Mouse (Mus musculus): Measurements from ENCODE around the gene Vmn1r28.
"Not testable (repeated sequence)": the region's sequence is repeated elsewhere in the genome, so short reads cannot be mapped to it uniquely, and the experiment has no call there.

The Vmn1r28 gene

DNA sequence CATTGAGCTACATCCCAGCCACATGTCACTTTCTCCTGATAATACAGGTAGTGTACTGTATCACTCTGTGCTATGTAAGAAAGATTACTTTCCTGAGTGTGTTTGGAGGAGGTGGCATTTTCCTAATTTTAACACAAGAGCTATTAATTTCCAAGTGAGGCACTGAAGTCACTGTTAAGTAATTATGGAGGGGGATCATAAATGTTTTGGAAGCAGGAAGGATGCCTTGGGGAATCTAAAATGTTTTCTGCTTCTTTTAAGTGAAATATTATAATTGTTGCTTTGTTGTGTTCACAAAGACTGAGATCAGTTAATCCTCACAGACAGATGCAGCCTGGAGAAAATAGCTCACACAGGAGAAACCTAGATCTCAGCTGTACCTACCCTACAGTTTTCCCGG, at the start of gene Vmn1r28:
TSS of gene Vmn1r28 (plus strand) at position 301 of the 400 bp plus-strand sequence.
- no peak for DNase-seq

DNA sequence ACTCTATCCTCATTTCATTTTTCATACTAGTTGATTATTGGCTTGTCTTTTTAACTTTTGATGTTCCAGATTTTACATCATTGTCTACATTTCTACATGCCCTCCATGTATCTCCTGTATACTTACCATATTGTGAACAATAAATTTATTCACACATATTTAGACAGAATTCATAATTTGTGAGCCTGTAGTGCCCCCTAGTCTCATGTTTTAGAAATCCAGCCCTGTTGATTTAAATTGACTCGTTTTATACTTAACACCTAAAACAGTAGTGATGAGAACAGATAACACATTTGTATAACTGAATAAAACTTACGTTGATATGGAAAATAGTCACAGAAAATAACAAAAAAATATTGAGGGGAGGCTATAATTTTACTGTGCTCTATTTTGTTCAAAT, 45.7 kb upstream of the Vmn1r28 start:
- DNase-seq, result no peak

DNA sequence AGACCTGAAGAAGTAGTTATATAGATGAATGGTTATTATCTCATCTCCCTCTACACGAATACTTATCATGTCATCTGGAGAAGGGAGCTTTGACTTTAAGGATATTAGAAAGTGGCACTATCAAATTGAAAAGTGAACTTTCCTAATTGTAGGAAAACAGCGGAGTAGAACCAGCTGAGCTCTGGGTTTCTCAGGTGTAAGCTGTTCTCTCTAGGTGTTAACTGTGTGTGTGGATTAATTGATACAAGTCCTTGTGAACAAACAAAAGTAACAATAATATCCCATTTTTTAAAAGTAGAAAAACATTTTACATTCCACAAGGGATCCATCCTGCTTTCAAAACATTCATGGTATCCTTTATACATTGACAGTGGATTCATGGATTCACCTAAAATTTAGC, 43.1 kb upstream of the Vmn1r28 start, which contains the start of gene Vmn1r27:
TSS of gene Vmn1r27 (minus strand) at position 101 of the 400 bp plus-strand sequence.
- DNase-seq, result no peak

DNA sequence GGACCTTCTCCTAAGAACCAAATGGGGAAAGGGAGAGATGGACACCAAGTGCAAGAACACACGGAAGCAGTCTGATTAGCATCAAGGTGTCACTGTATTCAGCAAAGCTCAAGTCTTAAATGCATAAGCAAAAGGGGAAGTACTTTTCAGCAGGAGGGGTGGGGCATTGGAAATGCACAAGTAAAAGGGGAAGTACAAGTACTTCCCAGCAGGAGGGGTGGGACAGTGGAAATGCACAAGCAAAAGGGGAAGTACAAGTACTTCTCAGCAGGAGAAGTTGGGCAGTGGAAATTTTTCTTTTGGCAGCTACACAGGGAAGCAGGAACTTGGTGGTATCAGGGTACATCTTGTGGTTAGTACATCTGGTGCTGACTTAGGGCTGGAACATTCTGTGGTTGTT, 17.8 kb downstream of the Vmn1r28 start:
- not testable (repeated sequence) for DNase-seq

DNA sequence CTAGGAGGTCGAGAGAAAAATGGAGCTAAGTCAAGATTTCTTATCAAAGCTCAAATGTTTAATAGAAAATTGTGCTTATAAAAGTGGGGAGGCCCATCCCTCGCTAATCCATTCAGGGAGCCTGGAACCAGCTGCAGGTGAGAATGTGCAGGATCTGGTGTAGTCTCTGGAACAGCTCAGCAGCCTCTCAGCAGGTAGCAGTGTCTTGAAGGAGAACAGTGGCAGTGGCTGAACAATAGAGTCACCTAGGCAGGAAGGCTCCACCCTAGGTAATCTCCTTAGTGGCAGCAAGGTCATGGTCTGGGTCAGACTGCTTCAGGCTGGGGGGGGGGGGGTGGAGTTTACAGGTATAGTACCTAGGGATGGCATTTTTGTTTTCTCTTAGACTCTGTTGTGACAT, 30.4 kb downstream of the Vmn1r28 start:
- DNase-seq, result no peak

DNA sequence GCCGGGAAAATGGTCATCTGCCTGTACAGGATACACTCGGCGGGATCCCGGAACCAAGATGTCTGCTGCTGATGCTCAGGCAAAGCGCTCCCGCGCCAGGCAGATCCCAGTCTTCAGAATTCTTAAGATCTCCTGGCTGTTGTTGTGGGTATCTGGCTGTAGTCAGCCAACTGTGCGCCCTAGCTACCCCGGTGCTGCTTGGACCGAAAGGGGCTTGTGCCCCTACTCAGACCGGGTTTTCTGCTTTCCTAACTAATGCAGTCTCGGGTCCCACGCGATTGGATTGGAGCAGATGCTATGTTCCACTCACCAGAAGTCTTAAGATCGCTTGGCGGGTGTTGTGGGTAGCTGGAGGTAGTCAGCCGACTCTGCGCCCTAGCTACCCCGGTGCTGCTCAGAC, 36.7 kb downstream of the Vmn1r28 start:
- DNase-seq, result not testable (repeated sequence)

DNA sequence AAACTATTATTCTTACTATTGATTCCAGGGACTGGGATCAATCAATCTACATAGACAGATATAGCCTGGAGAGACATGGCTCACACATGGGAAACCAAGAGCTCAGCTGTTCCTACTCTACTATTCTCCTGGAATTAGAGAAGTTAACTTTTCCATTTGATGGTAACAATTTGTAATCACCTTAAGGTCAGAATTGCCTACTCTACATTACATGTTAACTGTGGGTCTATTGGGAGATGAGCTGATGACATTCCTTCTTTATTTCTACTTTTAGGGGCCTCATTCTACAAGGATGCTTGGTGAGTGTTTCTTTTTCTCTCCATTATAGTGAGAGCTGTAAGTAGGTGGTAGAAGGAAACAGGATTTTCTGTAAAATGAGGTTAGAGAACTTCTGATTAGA, 39.4 kb downstream of the Vmn1r28 start, which contains the start of gene Vmn1r29:
TSS of gene Vmn1r29 (plus strand) at position 301 of the 400 bp plus-strand sequence.
- no peak for DNase-seq
